Mouse (Mus musculus) brain, embryonic 14.5 days (tissue): ENCODE results near the gene Draxin.
"Not testable (repeated sequence)": the region's sequence is repeated elsewhere in the genome, so short reads cannot be mapped to it uniquely, and the experiment has no call there.

Source experiments
- CTCF ChIP-seq: fragments of 200-500 bp; IDR thresholded peaks from 2 replicates; pipeline ENCODE4 v1.5.1; 2012; ENCODE audit warnings: inconsistent platforms, mild to moderate bottlenecking, moderate library complexity, borderline replicate concordance; ENCODE audit not compliant: insufficient read depth, insufficient read length; ENCODE audit errors: extremely low read depth
- POLR2A ChIP-seq: fragments of 200-500 bp; IDR thresholded peaks from 2 replicates; pipeline ENCODE4 v1.6.1; 2012; ENCODE audit warnings: mild to moderate bottlenecking, inconsistent platforms, borderline replicate concordance; ENCODE audit not compliant: poor library complexity, insufficient read depth, insufficient read length, severe bottlenecking; ENCODE audit errors: extremely low read depth

- TF ChIP-seq CTCF, POLR2A: not testable (repeated sequence)
Measured at GRCm38 (mm10) chr4:148176603-148177002, 46.1 kb upstream of the Draxin start.
